Mouse (Mus musculus) liver, embryonic 15.5 days (tissue): ENCODE data around the gene Olfr624. TPM values are rescaled to one million over a fixed set of nuclear protein-coding genes. Genes with fewer than 3 reads are reported as not detected.
"Not testable (repeated sequence)": the region's sequence is repeated elsewhere in the genome, so short reads cannot be mapped to it uniquely, and the experiment has no call there.

Experiments used
- ATAC-seq: fragments of 200-750 bp; cut with Nextera tagmentation; 2 replicates; pipeline ENCODE4 v1.8.0; 2017; ENCODE audit warnings: moderate number of reproducible peaks, mild to moderate bottlenecking, moderate library complexity; ENCODE audit not compliant: insufficient read depth
- H3K27ac ChIP-seq: fragments of 300-500 bp; sonication (generic); replicated peaks from 2 replicates; pipeline ENCODE4 v1.5.1; 2015; ENCODE audit warnings: mild to moderate bottlenecking, inconsistent platforms
- H3K27me3 ChIP-seq: fragments of 300-500 bp; sonication (generic); 2 replicates; pipeline ENCODE4 v1.6.1; 2015; ENCODE audit warnings: mild to moderate bottlenecking, inconsistent platforms
- H3K36me3 ChIP-seq: fragments of 300-500 bp; sonication (generic); replicated peaks from 2 replicates; pipeline ENCODE4 v1.6.1; 2015; ENCODE audit warnings: moderate library complexity, mild to moderate bottlenecking, inconsistent platforms
- H3K4me1 ChIP-seq: fragments of 300-500 bp; sonication (generic); replicated peaks from 2 replicates; pipeline ENCODE4 v1.6.1; 2015; ENCODE audit warnings: inconsistent platforms
- H3K4me2 ChIP-seq: fragments of 300-500 bp; sonication (generic); 2 replicates; pipeline ENCODE4 v1.6.1; 2015; ENCODE audit warnings: moderate library complexity, mild to moderate bottlenecking, inconsistent platforms
- H3K4me3 ChIP-seq: fragments of 300-500 bp; sonication (generic); replicated peaks from 2 replicates; pipeline ENCODE4 v1.5.1; 2015; ENCODE audit warnings: mild to moderate bottlenecking, inconsistent platforms
- H3K9ac ChIP-seq: fragments of 300-500 bp; sonication (generic); 2 replicates; pipeline ENCODE4 v1.6.1; 2015; ENCODE audit warnings: moderate library complexity, mild to moderate bottlenecking, inconsistent platforms
- H3K9me3 ChIP-seq: fragments of 300-500 bp; sonication (generic); replicated peaks from 2 replicates; pipeline ENCODE4 v1.6.1; 2016; ENCODE audit warnings: inconsistent platforms
- WGBS: fragments of 180-500 bp; shearing (Covaris S2); methylation state at CpG from one replicate; pipeline ENCODE4 v1.1.7; 2015; ENCODE audit warnings: mixed read lengths; ENCODE audit not compliant: insufficient replicate concordance; 5-methylcytosine and 5-hydroxymethylcytosine counted together
- polyA plus RNA-seq: library from polyadenylated mRNA; unstranded; fragments of >200 nt; fragmentation: Nextera tagmentation; extraction: Ambion mirVana; gene quantifications from 2 replicates; pipeline ENCODE4 v1.2.1, GENCODE M21; 2015

Olfr624 gene
- polyA plus RNA-seq, result 0.02 TPM in 2 replicates

DNA sequence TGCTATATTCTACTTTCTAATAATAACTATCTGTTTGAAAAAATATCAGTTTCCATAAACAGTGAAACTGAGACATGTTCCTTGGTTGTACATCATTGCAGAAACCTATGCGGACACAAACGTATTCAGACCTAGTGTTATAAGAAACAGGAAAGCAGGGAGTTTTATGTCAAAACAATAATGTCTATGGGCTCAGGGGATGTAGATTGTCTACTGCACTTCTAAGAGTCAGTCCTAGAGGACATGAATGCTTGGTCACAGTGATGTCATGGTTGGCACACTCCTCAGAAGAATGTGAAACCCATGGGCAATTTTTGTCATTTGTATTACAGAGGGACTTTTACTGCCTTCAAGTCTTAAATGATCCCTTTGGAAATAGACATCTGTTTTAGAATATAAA lies at the start of gene Olfr624:
Gene Olfr624, minus strand, starts transcription at position 101 of the 400 bp plus-strand sequence.
- Histone ChIP-seq H3K4me3 (no peak within 1 kb of the TSS), H3K9ac (no peak within 1 kb of the TSS), H3K36me3 (no peaks in the 10 kb centered on the region), H3K9me3 (no peaks in the 10 kb centered on the region), H3K27ac (no peak within 1 kb of the TSS), H3K27me3 (no peaks in the 10 kb centered on the region), H3K4me1 (no peaks in the 10 kb centered on the region), H3K4me2 (no peak within 1 kb of the TSS)
- ATAC-seq, result no peak
- 69% methylated on average over 2 of the region's 2 CpGs for WGBS

GRCm38 (mm10) chr7:103716398-103716797 lies 45.4 kb upstream of the Olfr624 start:
- H3K36me3 ChIP-seq, ATAC-seq, H3K9ac ChIP-seq, H3K27me3 ChIP-seq, H3K27ac ChIP-seq, H3K4me2 ChIP-seq, H3K4me1 ChIP-seq, H3K4me3 ChIP-seq, H3K9me3 ChIP-seq: not testable (repeated sequence)
- 88% methylated on average over 1 of the region's 1 CpGs for WGBS

DNA sequence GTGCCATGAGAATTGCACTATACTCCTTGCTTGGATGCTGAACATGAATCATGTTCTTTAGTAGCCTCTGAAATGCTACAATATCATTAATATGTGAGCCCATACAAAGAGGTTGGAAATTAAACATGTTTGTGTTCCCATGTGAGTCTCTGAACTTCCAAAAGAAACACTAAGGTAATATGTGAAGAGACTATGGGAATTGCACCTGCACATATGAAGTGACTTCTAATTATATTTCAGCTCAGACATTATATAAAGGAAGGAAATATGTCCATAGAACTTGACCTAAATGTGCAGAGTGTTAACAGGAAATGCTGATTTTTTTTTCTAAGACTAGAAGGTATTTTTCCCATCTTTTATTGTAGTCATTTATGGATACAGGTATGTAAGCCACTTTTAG lies 43.4 kb upstream of the Olfr624 start, which contains the start of gene Olfr243:
Gene Olfr243, plus strand, starts transcription at position 301 of the 400 bp plus-strand sequence.
- no peak within 1 kb of the TSS for H3K27ac ChIP-seq
- H3K4me1 ChIP-seq, result no peaks in the 10 kb centered on the region
- no peaks in the 10 kb centered on the region for H3K27me3 ChIP-seq
- H3K4me2 ChIP-seq, result no peak within 1 kb of the TSS
- H3K36me3 ChIP-seq, result no peaks in the 10 kb centered on the region
- H3K9ac ChIP-seq, result no peak within 1 kb of the TSS
- no peaks in the 10 kb centered on the region for H3K9me3 ChIP-seq
- ATAC-seq, result no peak
- no peak within 1 kb of the TSS for H3K4me3 ChIP-seq

- 20% methylated on average over 2 of the region's 2 CpGs for WGBS
- H3K27ac ChIP-seq, result no peak overlapping the region
- no peaks in the 10 kb centered on the region for H3K27me3 ChIP-seq
Observed at GRCm38 (mm10) chr7:103712024-103712423, 41.0 kb upstream of the Olfr624 start.

DNA sequence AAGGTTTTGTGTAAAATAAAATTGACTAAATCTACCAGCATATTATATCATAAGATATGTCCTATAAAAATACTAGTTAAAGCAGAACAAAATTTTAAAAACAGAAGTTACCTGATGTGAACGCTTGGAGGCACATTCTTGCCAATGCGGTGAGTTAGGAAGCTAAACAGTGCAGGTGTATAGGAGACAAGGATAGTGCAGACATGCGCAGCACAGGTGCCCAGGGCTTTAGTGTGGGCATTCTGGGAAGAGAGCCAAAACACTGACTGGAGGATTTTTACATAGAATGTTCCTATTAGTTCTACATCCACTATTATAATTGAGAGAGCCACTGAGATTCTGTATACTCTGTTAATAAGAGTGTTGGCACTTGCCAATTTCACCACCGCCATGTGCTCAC lies 28.5 kb upstream of the Olfr624 start:
- Histone ChIP-seq H3K9me3 (no peaks in the 10 kb centered on the region), H3K4me2 (no peak overlapping the region), H3K27ac (no peak overlapping the region), H3K4me3 (no peak overlapping the region), H3K36me3 (no peaks in the 10 kb centered on the region), H3K9ac (no peak overlapping the region), H3K27me3 (no peaks in the 10 kb centered on the region), H3K4me1 (no peaks in the 10 kb centered on the region)
- ATAC-seq, result no peak
- WGBS, result 76% methylated on average over 4 of the region's 4 CpGs

More at GRCm38 (mm10) chr7:103712024-103712423, 41.0 kb upstream of the Olfr624 start:
- Histone ChIP-seq H3K4me3 (no peak overlapping the region), H3K4me2 (no peak overlapping the region), H3K4me1 (no peaks in the 10 kb centered on the region), H3K9me3 (no peaks in the 10 kb centered on the region), H3K9ac (no peak overlapping the region), H3K36me3 (no peaks in the 10 kb centered on the region)
- ATAC-seq, result peak; percentile 37

- Histone ChIP-seq H3K36me3 (no peaks in the 10 kb centered on the region), H3K9me3 (no peaks in the 10 kb centered on the region), H3K9ac (no peak within 1 kb of the TSS), H3K4me2 (no peak within 1 kb of the TSS), H3K4me1 (no peaks in the 10 kb centered on the region), H3K27ac (no peak within 1 kb of the TSS), H3K27me3 (no peaks in the 10 kb centered on the region), H3K4me3 (no peak within 1 kb of the TSS)
- ATAC-seq, result no peak
Observed at GRCm38 (mm10) chr7:103682420-103682819, 11.4 kb upstream of the Olfr624 start, which contains the start of gene Olfr625-ps1. Gene Olfr625-ps1, plus strand, starts transcription at chr7:103682720.

- Histone ChIP-seq H3K36me3 (no peaks in the 10 kb centered on the region), H3K27ac (no peak within 1 kb of the TSS), H3K4me3 (no peak within 1 kb of the TSS), H3K27me3 (no peaks in the 10 kb centered on the region), H3K4me2 (no peak within 1 kb of the TSS), H3K9ac (no peak within 1 kb of the TSS), H3K4me1 (no peaks in the 10 kb centered on the region), H3K9me3 (no peaks in the 10 kb centered on the region)
- ATAC-seq, result no peak
Observed at GRCm38 (mm10) chr7:103663598-103663997, 7.4 kb downstream of the Olfr624 start, which contains the start of gene Olfr623. Gene Olfr623, minus strand, starts transcription at chr7:103663698.

DNA sequence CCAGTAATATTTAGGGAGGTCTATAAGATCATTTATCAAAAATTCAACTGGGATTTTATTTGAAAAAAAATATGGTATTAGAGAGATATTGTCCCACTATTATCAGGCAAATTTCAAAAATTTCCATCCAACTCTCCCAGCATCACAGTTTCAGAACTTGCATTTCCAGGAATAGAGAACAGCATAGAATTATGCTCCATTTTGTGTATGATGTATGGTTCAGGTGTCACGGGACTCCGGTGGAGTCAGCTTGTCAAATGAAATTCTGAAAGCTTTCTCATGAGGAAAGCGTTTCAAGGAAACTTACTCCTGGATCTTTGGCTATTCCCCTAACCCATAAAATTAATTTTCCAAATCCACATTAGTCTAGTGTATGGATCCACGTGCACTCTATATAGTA lies 26.9 kb downstream of the Olfr624 start:
- Histone ChIP-seq H3K36me3 (no peaks in the 10 kb centered on the region), H3K9ac (no peak overlapping the region), H3K4me2 (no peak overlapping the region), H3K9me3 (no peaks in the 10 kb centered on the region), H3K27me3 (no peaks in the 10 kb centered on the region), H3K4me3 (no peak overlapping the region), H3K4me1 (no peaks in the 10 kb centered on the region), H3K27ac (no peak overlapping the region)
- no peak for ATAC-seq
- WGBS, result 63% methylated on average over 4 of the region's 4 CpGs

GRCm38 (mm10) chr7:103642602-103643001 lies 28.4 kb downstream of the Olfr624 start, which contains the start of gene Olfr622:
Gene Olfr622, minus strand, starts transcription at chr7:103642702.
- no peaks in the 10 kb centered on the region for H3K36me3 ChIP-seq
- H3K27ac ChIP-seq, result no peak within 1 kb of the TSS
- no peaks in the 10 kb centered on the region for H3K27me3 ChIP-seq
- 37% methylated on average over 1 of the region's 1 CpGs for WGBS
- no peak within 1 kb of the TSS for H3K4me3 ChIP-seq
- H3K9me3 ChIP-seq, result no peaks in the 10 kb centered on the region
- no peaks in the 10 kb centered on the region for H3K4me1 ChIP-seq
- no peak within 1 kb of the TSS for H3K9ac ChIP-seq
- no peak within 1 kb of the TSS for H3K4me2 ChIP-seq
- ATAC-seq, result no peak

DNA sequence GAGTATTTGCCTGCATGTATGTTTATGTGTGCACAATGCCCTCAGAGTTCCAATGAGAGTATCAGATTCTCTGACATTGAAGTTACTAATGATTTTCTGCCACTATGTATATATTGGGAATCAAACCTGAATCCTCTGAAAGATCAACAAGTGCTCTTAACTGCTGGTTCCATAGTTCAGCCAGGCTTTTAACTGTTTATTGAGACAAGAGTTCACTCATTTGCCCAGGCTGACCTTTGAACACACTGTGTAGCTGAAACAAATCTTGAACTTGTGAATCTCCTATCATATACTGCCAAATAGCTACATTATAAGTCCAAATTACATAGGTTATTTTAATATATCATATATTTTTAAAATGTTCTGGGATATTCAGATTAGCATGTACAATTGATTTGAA lies 34.2 kb downstream of the Olfr624 start:
- Histone ChIP-seq H3K27ac (no peak overlapping the region), H3K36me3 (no peaks in the 10 kb centered on the region), H3K4me1 (no peaks in the 10 kb centered on the region), H3K4me3 (no peak overlapping the region), H3K9ac (no peak overlapping the region), H3K27me3 (no peaks in the 10 kb centered on the region), H3K4me2 (no peak overlapping the region), H3K9me3 (no peaks in the 10 kb centered on the region)
- ATAC-seq, result no peak
